Mouse (Mus musculus) neural tube, embryonic 11.5 days (tissue): ENCODE measurements around the gene Cel. TPM values are rescaled to one million over a fixed set of nuclear protein-coding genes. Genes with fewer than 3 reads are reported as not detected.

ENCODE experiments used
- ATAC-seq: fragments of 200-750 bp; cut with Nextera tagmentation; 2 replicates; pipeline ENCODE4 v1.8.0; 2017; ENCODE audit warnings: moderate number of reproducible peaks, mild to moderate bottlenecking, moderate TSS enrichment, moderate library complexity; ENCODE audit not compliant: insufficient read depth, low FRiP score, low TSS enrichment
- DNase-seq: peaks from one replicate; pipeline ENCODE4 v3.0.0-alpha.2; 2015; ENCODE audit warnings: low spot score
- H3K27ac ChIP-seq: fragments of 300-500 bp; sonication (generic); 2 replicates; pipeline ENCODE4 v1.5.1; 2014; ENCODE audit warnings: low read depth, mild to moderate bottlenecking, low read length
- H3K27me3 ChIP-seq: fragments of 300-500 bp; sonication (generic); 2 replicates; pipeline ENCODE4 v1.6.1; 2014; ENCODE audit warnings: mild to moderate bottlenecking, low read length, mixed read lengths; ENCODE audit not compliant: control insufficient read depth, insufficient read depth
- H3K36me3 ChIP-seq: fragments of 300-500 bp; sonication (generic); 2 replicates; pipeline ENCODE4 v1.6.1; 2014; ENCODE audit warnings: mild to moderate bottlenecking, low read length, moderate library complexity, mixed read lengths; ENCODE audit not compliant: control insufficient read depth, insufficient read depth
- H3K4me1 ChIP-seq: fragments of 300-500 bp; sonication (generic); 2 replicates; pipeline ENCODE4 v1.6.1; 2014; ENCODE audit warnings: low read length, mixed read lengths; ENCODE audit not compliant: control insufficient read depth, insufficient read depth
- H3K4me2 ChIP-seq: fragments of 300-500 bp; sonication (generic); 2 replicates; pipeline ENCODE4 v1.6.1; 2014; ENCODE audit warnings: low read depth, mild to moderate bottlenecking, moderate library complexity
- H3K4me3 ChIP-seq: fragments of 300-500 bp; sonication (generic); 2 replicates; pipeline ENCODE4 v1.5.1; 2014; ENCODE audit warnings: low read depth, low read length
- H3K9ac ChIP-seq: fragments of 300-500 bp; sonication (generic); 2 replicates; pipeline ENCODE4 v1.6.1; 2014; ENCODE audit warnings: mild to moderate bottlenecking, low read length
- H3K9me3 ChIP-seq: fragments of 300-500 bp; sonication (generic); 2 replicates; pipeline ENCODE4 v1.6.1; 2016; ENCODE audit warnings: low read length; ENCODE audit not compliant: control insufficient read depth
- WGBS: fragments of 180-500 bp; shearing (Covaris S2); extraction: QIAGEN DNeasy Blood & Tissue Kit; methylation state at CpG from one replicate; pipeline ENCODE4 v1.1.7; 2014; 5-methylcytosine and 5-hydroxymethylcytosine counted together
- polyA plus RNA-seq: library from polyadenylated mRNA; unstranded; fragments of >200 nt; fragmentation: Nextera tagmentation; extraction: Ambion mirVana; gene quantifications from 2 replicates; pipeline ENCODE4 v1.2.1, GENCODE M21; 2014

Gene Cel
- polyA plus RNA-seq, 1 experiment from 2014 or later, result not detected

DNA sequence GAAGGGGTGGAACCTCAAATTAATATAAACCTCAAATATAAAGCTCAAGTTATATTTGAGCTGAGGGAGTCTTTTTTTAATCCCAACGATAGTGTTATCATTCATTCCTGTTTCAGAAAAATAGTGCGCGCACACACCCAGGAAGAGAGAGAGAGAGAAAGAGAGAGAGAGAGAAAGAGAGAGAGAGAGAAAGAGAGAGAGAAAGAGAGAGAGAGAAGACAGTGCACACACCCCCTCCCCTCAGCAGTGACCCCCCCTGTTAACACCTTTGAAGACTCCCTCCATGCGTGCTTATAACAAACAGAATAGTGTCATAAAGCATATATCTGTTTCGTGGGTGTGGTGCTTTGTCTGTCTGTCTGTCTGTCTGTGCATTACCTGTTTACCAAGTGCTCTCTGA is 40.3 kb upstream of the Cel start:
- 86% methylated on average over 5 of the region's 5 CpGs for WGBS
- no peak for DNase-seq

GRCm38 (mm10) chr2:28601720-28602590 is 38.8 kb upstream of the Cel start:
- no peak for DNase-seq
- H3K4me1 ChIP-seq, result no peaks in the 10 kb centered on the region
- no peaks in the 10 kb centered on the region for H3K9me3 ChIP-seq
- ATAC-seq, result no peak
- no peaks in the 10 kb centered on the region for H3K36me3 ChIP-seq
- H3K4me2 ChIP-seq, result no peak overlapping the region
- H3K27ac ChIP-seq, result no peak overlapping the region
- no peak overlapping the region for H3K4me3 ChIP-seq
- no peaks in the 10 kb centered on the region for H3K27me3 ChIP-seq
- 63% methylated on average over 12 of the region's 12 CpGs for WGBS
- no peak overlapping the region for H3K9ac ChIP-seq

More for the DNA sequence above, 40.3 kb upstream of the Cel start:
- Histone ChIP-seq H3K4me2 (no peak overlapping the region), H3K4me3 (no peak overlapping the region), H3K36me3 (no peaks in the 10 kb centered on the region), H3K4me1 (no peaks in the 10 kb centered on the region), H3K9me3 (no peaks in the 10 kb centered on the region), H3K27ac (no peak overlapping the region), H3K9ac (no peak overlapping the region), H3K27me3 (no peaks in the 10 kb centered on the region)
- no peak for ATAC-seq

GRCm38 (mm10) chr2:28599569-28599900 is 36.3 kb upstream of the Cel start:
- WGBS, result 64% methylated on average over 6 of the region's 6 CpGs
- no peak for DNase-seq
- no peaks in the 10 kb centered on the region for H3K4me1 ChIP-seq
- no peaks in the 10 kb centered on the region for H3K36me3 ChIP-seq
- H3K27me3 ChIP-seq, result no peaks in the 10 kb centered on the region
- no peak overlapping the region for H3K4me2 ChIP-seq
- no peaks in the 10 kb centered on the region for H3K9me3 ChIP-seq
- ATAC-seq, result no peak
- H3K9ac ChIP-seq, result no peak overlapping the region
- no peak overlapping the region for H3K4me3 ChIP-seq
- H3K27ac ChIP-seq, result no peak overlapping the region

GRCm38 (mm10) chr2:28598692-28599568 is 35.7 kb upstream of the Cel start:
- H3K27me3 ChIP-seq, result no peaks in the 10 kb centered on the region
- H3K27ac ChIP-seq, result 0 out of 2 replicates have a peak overlapping the region, but pooled peaks have one; percentile 6
- H3K4me1 ChIP-seq, result no peaks in the 10 kb centered on the region
- H3K4me2 ChIP-seq, result no peak overlapping the region
- 74% methylated on average over 12 of the region's 12 CpGs for WGBS
- no peaks in the 10 kb centered on the region for H3K36me3 ChIP-seq
- ATAC-seq (no peak), DNase-seq (no peak)
- H3K9ac ChIP-seq, result no peak overlapping the region
- H3K9me3 ChIP-seq, result no peaks in the 10 kb centered on the region
- H3K4me3 ChIP-seq, result no peak overlapping the region

DNA sequence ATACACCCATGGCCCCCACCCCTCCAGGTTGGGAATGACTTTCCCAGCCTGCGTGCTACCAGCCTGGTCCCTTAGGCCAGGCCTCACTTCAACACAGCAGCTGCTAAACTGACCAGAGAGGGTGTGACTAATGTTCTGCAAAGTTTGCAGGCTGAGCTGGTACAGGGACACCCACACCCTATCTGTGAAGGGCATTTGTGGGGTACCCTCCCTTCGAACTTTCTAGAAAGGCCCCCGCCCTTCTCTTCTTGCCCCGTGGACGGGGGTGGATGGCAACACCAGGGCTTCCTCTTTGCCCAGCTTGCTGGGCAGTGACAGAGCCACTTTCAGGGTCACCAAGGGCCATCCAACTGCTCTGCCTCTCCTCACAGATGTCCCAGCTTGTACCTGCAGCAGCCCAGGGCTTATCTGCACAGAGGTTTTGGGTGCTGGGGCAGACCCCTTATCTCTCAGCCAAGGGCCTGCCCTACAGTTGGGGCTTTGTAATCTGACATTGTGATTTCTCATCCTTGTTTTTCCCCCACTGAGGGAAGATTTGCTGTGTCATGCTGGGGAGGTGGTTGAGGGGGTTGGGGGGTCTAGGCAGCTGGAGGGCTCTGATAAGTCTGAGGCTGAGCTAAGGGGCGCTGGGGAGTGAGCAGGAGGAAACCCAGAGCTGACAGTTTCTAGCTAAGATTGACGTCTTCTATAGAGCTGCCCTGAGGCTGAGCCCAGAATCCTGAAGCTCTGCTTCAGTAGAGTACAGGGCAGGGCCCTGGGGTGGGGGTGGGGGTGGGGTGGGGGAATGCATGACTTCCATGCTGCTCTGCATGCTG is 34.7 kb upstream of the Cel start:
- Histone ChIP-seq H3K27ac (no peak overlapping the region), H3K4me3 (no peak overlapping the region), H3K9ac (no peak overlapping the region), H3K9me3 (no peaks in the 10 kb centered on the region), H3K4me2 (no peak overlapping the region), H3K4me1 (no peaks in the 10 kb centered on the region), H3K27me3 (no peaks in the 10 kb centered on the region), H3K36me3 (no peaks in the 10 kb centered on the region)
- DNase-seq (no peak), ATAC-seq (no peak)
- WGBS, result 76% methylated on average over 7 of the region's 7 CpGs

DNA sequence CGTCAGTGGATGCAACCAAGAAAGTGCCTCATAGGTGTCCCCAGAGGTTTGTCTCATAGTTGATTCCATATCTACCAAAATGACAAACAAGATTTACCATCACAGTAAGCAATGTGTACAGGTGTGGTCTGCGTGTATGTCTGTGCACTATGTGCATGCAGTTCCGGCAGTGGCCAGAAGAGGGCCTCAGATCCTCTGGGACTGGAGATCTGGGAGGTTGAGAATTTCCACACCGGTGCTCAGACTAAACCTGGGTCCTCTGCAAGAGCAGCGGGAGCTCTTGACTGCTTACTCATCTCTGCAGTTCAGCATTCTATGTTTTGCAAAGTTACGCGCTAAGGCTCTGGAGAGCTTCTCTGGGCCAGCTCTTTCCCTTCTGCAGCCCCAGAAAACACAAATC is 33.8 kb upstream of the Cel start:
- Histone ChIP-seq H3K4me2 (no peak overlapping the region), H3K36me3 (no peaks in the 10 kb centered on the region), H3K27me3 (no peaks in the 10 kb centered on the region), H3K9ac (no peak overlapping the region), H3K9me3 (no peaks in the 10 kb centered on the region), H3K4me1 (no peaks in the 10 kb centered on the region), H3K4me3 (no peak overlapping the region), H3K27ac (no peak overlapping the region)
- DNase-seq (no peak), ATAC-seq (no peak)
- 87% methylated on average over 7 of the region's 7 CpGs for WGBS

- Histone ChIP-seq H3K36me3 (no peaks in the 10 kb centered on the region), H3K4me3 (no peak overlapping the region), H3K9me3 (no peaks in the 10 kb centered on the region), H3K4me2 (no peak overlapping the region), H3K4me1 (no peaks in the 10 kb centered on the region), H3K9ac (no peak overlapping the region), H3K27me3 (no peaks in the 10 kb centered on the region), H3K27ac (no peak overlapping the region)
- WGBS, result 78% methylated on average over 7 of the region's 7 CpGs
- DNase-seq, result no peak
- no peak for ATAC-seq
Observed at GRCm38 (mm10) chr2:28596021-28596420, 32.8 kb upstream of the Cel start.

- no peaks in the 10 kb centered on the region for H3K4me1 ChIP-seq
- H3K9ac ChIP-seq, result no peak overlapping the region
- no peak overlapping the region for H3K4me2 ChIP-seq
- H3K27ac ChIP-seq, result no peak overlapping the region
- DNase-seq, result peak; percentile 73
- no peak overlapping the region for H3K4me3 ChIP-seq
- ATAC-seq, result no peak
- H3K9me3 ChIP-seq, result no peaks in the 10 kb centered on the region
- no peaks in the 10 kb centered on the region for H3K36me3 ChIP-seq
- H3K27me3 ChIP-seq, result no peaks in the 10 kb centered on the region
- WGBS, result 7% methylated on average over 15 of the region's 15 CpGs
Observed at GRCm38 (mm10) chr2:28592809-28593208, 29.6 kb upstream of the Cel start.
